Mouse (Mus musculus): Measurements from ENCODE around the gene Ldlrap1. TPM values are rescaled to one million over a fixed set of nuclear protein-coding genes. Genes with fewer than 3 reads are reported as not detected.
A peak's percentile ranks its signal among the peaks of the same experiment; 100 is the strongest.
"Not testable (repeated sequence)": the region's sequence is repeated elsewhere in the genome, so short reads cannot be mapped to it uniquely, and the experiment has no call there.

The Ldlrap1 gene
- 1 to 10 TPM; 2.4 to 3.4 TPM for total RNA-seq (2021)

DNA sequence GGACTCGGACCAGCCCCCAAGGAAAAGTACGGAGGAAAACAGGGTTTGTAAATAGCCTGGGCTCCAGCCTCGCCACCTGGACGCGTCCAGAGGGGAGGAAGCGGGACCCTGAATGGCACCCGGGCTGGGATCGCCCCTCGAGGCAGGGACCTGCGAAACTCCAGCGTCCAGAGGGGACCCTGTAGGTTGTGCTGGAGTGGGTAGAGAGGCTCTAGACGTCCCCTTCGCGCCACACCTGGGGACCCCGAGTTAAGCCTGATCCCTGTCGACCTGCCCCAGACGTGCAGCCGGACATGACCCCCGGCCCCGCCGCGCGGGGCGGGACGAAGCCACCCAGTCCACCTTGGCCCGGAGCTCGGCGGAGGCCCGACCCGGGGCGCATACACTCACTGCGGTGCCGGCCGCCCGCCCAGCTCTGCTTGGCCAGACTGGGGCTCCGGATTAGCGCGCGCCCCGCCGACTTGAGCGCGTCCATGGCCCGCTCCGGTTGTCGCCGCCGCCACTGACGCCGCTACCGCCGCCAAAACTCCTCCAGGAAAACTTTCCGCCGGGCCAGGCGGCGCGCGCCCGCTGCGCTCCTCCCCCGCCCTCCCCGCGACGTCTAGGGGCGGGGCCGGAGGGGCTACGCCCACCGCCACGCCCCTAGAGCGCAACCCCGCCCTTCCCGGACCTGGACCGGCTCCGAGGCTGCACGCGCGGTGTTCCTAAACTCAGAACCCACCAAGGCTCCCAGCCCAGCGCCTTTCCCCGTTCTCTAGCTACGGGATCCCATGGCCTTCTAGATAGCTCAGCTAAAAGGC lies at the start of gene Ldlrap1:
Gene Ldlrap1, minus strand, starts transcription at position 599 of the 800 bp plus-strand sequence.
- intact Hi-C loops (cut with DNase I): no loop called here
- DNase-seq (ENCODE audit: extremely low spot score in 1 of 2, low spot score in 2 of 2): peak in 1 of 2 experiments; percentile 80

DNA sequence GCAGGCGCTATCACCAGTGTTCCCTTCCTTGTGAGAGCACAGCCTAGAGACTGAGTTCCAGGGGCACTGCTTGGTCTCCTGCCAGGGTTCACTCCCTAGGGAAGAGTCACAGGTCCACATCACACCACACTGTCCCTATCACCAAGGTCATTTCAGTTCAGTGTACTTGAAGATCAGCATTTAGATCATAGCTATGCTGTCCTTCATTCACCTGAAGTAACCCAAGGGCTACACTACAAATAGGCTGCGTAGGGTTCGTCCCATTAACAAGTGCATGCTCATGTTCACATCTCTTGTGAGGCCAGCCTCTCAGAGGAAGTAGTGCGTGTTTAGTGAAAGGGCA lies 46.4 kb upstream of the Ldlrap1 start:
- intact Hi-C loops (cut with DNase I): no loop called here

DNA sequence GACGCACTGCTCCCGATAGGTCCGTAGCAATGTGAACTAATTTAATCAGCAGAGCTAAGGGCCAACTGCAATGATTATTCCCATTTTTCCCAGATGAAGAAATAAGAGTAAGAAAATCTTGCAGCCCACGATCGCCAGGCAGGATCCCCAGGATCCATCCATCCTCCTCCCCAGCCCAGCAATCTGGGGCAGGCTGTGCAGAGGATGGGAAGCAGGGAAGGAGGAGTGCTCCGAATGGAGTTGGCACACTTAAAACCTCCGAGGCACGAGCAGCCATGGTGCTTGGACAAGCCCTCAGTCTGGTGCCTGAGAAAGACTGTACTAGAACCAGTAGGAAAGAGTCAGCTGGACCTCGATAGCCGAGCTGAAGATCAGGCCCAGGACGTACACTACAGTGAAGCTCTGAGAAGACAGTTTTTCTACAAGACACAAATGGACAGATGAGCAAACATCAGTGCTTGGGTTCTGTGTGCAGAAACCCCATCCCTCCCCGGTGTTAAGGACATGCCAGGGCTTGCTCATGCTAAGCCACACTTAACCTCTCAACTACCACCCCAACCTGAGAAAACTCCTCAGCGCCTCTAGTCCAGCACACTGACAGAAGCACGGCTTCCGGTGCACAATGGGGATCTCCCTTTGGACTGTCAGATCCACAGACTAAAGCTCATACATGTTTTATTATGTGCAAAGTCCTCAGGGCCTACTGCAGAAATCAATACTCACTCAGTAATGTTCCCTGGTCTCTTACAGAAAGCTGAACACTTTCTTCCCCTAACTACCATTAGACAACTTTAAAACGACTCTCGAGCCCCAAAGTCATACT lies 45.8 kb upstream of the Ldlrap1 start:
- intact Hi-C loops (cut with DNase I): no loop called here
- DNase-seq (ENCODE audit: extremely low spot score in 1 of 2, low spot score in 2 of 2): no peak

More for the DNA sequence above, 46.4 kb upstream of the Ldlrap1 start:
- no peak for DNase-seq (ENCODE audit: extremely low spot score in 1 of 2, low spot score in 2 of 2)

DNA sequence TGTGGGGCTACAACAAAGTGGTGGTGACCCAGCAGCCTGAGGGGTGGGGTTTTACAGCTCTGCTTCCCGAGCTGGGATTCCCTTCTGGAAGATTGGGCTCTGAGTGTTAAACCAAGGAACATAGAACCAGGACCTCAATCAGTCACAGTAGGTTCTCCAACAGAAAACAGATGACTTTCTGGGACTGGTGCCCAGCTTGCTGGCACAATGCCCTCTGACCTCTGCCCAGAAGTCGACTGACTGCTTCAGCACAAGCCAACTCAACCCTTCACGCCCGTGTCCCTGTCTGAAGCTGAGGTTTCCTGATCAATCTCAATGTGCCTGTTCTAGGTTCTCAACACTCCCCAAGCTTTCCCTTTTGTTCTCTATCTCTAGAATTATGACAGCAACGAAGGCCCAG lies 36.9 kb upstream of the Ldlrap1 start:
- DNase-seq (ENCODE audit: extremely low spot score in 1 of 2, low spot score in 2 of 2): no peak
- intact Hi-C loops (cut with DNase I): loop anchor here (5.0 kb wide), 1 partner anchor 78 kb away; no protein-coding TSS in a partner anchor

DNA sequence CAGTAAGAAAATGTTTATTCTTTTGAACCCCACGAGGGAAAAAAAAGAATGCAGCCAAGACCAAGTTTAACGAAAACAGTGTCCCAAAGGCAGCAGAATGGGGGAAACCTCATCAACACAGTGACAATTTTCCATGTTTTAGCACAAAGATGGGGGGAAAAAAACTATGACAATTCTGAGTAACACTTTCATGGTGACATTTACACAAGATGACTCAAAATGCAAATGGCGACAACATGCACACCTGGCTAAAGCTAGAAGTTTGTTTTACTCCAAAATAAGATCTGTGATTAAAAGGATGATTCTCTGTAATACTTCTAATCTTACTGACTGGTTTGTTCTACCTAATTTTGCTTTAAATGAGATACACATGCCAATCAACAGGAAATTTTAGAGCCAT lies 34.9 kb upstream of the Ldlrap1 start:
- intact Hi-C loops (cut with DNase I): loop anchor here (5.0 kb wide), 1 partner anchor 80 kb away; no protein-coding TSS in a partner anchor
- no peak for DNase-seq (ENCODE audit: extremely low spot score in 1 of 2, low spot score in 2 of 2)

DNA sequence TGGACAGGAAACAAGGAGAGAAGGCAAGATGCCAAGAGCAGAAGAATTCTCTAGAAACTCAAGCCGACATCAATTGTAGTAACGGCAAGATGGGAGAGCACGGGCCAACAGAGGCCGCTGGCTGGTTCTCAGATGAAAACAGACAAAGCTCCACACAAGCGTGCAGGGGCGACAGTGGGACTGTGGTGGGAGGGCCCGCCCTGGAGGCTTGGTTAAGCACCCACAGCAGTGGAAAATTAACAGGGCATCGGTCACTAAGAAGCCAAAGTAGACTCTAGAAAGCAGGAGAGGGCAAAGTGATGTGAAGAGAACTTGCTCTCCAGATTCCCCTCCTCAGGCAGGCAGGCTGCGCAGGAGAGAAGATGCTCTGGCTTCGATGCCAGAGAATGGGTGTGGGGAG lies 34.3 kb upstream of the Ldlrap1 start:
- no peak for DNase-seq (ENCODE audit: extremely low spot score in 1 of 2, low spot score in 2 of 2)
- intact Hi-C loops (cut with DNase I): loop anchor here (5.0 kb wide), 1 partner anchor 80 kb away; no protein-coding TSS in a partner anchor

DNA sequence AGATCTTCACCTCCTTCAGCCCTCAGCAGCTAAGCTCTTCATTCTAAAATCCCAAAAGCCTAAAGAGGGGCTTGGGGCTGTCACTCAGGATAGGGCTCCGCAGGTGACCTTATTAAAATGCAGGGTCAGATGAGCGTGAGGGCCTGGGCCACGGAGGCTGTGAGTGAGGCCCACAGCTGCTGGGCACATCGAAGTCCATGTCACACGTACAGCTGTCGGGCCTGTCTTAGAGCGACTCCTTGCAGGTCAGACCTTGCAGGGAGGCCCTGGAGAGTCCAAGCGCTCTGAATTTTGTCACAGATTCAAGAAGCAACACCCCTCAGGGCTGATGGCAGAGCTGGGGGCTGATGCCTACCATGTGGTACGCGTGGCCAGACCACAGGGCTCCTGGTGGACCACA lies 32.9 kb upstream of the Ldlrap1 start:
- peak in 1 of 2 experiments; percentile 27 for DNase-seq (ENCODE audit: extremely low spot score in 1 of 2, low spot score in 2 of 2)
- intact Hi-C loops (cut with DNase I): loop anchor here (5.0 kb wide), 1 partner anchor 82 kb away; no protein-coding TSS in a partner anchor

DNA sequence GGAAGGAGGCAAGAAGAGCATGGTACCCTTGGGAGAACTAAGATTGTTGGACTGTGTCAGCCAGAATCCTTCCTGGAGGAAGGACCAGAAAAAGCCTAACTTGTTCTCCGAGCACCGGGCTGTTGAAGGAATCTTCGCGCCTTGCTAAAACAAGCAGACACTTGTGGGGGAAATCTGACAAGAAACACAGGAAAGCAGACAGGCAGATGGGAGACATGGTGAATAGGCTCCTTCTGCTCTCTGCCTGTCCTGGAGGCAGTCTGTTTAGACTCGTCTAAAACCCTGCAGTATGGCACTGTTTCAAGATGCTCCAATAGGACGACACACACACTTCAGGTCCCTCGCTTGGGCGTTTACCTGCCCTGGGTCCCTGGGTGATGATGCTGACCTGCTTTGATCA lies 32.3 kb upstream of the Ldlrap1 start:
- intact Hi-C loops (cut with DNase I): loop anchor here (5.0 kb wide), 1 partner anchor 82 kb away; no protein-coding TSS in a partner anchor
- DNase-seq (ENCODE audit: extremely low spot score in 1 of 2, low spot score in 2 of 2): peak; percentile 32 to 52

DNA sequence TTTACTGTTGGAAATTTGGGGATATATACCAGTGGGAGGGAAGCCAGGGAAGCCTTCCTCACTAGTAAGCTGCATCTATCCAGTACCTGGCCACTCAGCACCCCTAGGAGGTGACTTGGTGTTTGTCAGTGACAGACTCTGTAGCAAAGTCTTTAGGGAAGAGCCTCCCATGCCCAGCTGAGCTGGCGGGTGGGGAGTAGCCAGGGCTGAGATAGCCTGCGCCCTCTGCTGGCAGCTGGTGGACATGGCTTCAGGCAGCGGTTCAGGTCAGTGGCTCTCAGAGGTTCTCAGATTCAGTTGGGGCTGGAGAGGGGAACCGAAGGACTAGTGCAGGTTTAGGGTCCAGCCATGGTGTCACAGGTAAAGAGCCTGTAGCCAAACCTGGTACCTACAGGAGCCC lies 31.4 kb upstream of the Ldlrap1 start:
- DNase-seq (ENCODE audit: extremely low spot score in 1 of 2, low spot score in 2 of 2): peak in 1 of 2 experiments; percentile 79
- intact Hi-C loops (cut with DNase I): loop anchor here (5.0 kb wide), 1 partner anchor 257 kb away; no protein-coding TSS in a partner anchor

DNA sequence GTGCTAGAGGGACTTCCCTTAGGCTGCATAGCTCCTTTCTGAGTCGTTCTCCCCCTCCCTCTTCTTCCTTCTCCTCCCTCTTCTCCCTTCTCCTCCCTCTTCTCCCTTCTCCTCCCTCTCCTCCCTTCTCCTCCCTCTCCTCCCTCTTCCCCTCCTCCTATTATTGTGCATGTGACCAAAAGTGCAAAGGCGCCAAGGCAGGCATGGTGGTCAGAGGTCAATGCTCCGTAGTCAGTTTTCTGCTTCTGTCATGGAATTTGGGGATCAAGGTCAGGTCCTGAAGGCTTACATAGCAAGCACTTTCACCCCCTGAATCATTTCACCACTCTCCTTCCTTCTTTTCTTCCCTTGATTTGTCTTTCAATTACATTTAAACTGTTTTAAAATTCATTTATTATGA lies 31.0 kb upstream of the Ldlrap1 start:
- intact Hi-C loops (cut with DNase I): loop anchor here (5.0 kb wide), 1 partner anchor 257 kb away; no protein-coding TSS in a partner anchor

DNA sequence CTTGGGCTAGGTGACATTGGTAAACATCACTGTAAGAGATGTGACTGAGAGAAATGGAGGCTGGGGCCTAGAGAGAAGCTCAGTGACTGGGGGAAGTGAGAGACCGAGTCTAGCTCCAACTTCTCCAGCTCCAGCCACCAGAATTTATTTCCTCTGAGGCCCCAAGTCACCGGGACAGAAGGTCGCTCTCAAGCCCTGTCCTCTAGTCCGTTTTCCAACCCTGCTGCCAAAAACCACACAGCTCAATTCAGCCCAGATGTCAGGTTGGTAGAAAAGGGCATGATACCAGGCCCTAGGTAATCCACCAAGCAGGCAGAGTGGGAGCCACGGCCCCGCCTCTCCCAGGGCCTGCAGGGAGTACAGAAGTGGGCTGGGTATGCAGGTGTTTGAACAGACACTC lies 29.8 kb upstream of the Ldlrap1 start:
- DNase-seq (ENCODE audit: extremely low spot score in 1 of 2, low spot score in 2 of 2): peak in 1 of 2 experiments; percentile 20
- intact Hi-C loops (cut with DNase I): loop anchor here (5.0 kb wide), 1 partner anchor 255 kb away; no protein-coding TSS in a partner anchor

More for the DNA sequence above, 31.0 kb upstream of the Ldlrap1 start:
- DNase-seq (ENCODE audit: extremely low spot score in 1 of 2, low spot score in 2 of 2): no peak

DNA sequence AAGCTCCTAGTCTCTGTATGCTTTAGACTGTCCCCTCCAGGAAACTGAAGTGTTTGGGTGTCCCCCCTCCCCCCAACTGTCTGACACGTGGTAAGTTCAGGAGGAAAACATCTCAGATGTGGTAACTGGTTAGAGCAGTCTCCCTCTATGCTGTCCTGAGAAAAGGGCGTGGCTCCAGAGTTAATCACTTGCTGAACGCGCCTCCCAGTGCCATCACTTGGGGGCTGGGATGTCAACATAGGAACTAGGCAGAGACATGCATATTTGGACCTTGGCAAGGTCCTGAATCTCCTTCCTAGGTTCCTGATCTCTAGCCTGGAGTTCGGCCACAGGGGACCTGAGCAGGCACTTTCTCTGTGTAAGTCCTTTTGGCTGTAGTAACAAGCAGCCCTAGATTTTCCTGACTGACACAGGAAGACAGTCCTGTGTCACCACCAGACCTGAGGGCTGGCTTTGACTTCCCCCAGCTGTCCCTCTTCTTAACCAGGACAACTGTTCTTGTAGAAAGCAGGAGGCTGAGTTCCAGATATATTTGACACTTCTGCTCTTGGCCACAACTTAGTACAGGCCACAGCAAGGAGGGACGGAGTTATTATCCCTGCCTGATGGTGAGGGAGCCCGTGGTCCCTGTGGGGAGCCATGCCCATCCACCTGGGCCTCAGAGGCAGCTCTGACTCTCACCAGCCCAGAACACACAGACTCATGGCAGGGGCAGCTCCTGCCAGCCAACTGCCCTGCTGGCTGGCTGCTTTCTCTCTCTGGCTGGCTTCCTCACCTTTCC lies 28.9 kb upstream of the Ldlrap1 start:
- intact Hi-C loops (cut with DNase I): loop anchor here (5.0 kb wide), 1 partner anchor 254 kb away; no protein-coding TSS in a partner anchor
- peak in 1 of 2 experiments; percentile 35 for DNase-seq (ENCODE audit: extremely low spot score in 1 of 2, low spot score in 2 of 2)

DNA sequence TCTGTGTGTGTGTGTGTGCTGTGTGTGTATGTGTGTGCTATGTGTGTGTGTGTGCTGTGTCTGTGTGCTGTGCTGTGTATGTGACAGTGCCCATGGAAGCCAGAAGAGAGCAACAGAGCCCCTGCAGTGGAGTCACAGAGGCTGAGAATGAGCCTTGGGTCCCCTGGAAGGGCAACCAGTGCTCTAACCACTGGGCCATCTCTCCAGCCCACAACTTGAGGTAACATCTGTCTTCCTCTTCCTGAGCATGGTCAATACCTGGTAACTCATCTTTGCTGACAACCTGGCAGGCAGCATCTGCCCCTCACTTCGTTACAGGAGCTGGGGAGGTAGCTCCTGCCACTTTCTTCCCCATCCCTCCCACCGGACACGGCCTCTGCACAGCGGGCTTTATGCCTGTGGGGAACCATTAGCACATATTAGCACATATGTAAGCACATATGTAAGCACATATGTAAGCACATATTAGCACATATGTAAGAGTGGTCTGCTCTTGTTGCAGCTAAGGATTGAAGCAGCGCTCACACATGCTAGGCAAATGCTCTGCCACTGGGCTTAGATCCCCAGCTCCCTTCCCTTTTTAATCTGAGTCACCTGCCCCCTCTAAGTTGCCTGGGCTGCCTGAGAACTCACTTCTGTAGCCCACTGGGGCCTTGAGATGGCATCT lies 28.1 kb upstream of the Ldlrap1 start:
- intact Hi-C loops (cut with DNase I): loop anchor here (5.0 kb wide), 1 partner anchor 254 kb away; no protein-coding TSS in a partner anchor

DNA sequence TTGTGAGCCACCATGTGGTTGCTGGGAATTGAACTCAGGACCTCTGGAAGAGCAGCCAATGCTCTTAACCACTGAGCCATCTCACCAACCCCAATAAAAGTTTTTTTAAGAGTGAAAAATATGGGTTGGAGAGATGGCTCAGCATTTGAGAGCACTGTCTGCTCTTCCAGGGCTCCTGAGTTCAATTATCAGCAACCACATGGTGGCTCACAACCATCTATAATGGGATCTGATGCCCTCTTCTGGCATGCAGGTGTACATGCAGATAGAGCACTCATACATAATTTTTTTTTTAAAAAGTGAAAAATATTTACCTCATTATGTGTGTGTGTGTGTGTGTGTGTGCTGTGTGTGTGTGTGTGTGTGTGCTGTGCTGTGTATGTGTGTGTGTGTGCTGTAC lies 27.1 kb upstream of the Ldlrap1 start:
- intact Hi-C loops (cut with DNase I): loop anchor here (5.0 kb wide), 1 partner anchor 253 kb away; no protein-coding TSS in a partner anchor

More for the DNA sequence above, 28.1 kb upstream of the Ldlrap1 start:
- DNase-seq (ENCODE audit: extremely low spot score in 1 of 2, low spot score in 2 of 2): peak in 1 of 2 experiments; percentile 22

DNA sequence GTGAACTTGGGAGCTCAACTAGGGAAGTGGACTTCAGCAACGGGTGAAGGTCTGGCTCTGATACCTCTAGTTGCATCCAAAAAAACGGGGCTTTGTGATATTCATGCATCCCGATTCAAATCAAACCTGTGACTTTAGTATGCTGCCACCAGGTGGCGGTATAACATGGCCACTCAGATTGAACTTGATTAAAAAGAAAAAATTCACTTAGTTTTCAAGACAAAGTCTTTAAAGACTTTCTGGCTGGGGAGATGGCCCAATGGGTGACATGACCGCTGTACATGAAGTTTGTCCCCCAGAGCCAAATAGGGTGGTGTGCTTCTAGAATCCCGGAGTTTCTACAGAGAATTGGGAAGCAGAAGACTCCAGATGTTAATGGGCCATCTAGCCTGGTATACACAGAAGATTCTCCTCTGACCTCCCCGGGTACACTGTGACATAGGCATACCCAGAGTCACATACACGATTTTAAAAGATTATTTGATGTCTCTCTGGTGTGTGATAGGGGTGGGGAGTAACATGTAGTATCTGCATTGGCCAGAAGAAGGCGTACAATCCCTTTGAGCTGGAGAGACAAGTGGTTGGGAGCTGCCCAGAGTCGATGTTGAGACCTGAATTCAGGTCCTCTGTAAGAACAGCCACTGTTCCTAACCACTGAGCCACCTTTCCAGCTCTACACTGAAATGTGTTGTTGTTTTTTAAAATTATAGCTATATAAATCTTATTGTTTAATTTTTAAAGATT lies 25.6 kb upstream of the Ldlrap1 start:
- intact Hi-C loops (cut with DNase I): no loop called here
- DNase-seq (ENCODE audit: extremely low spot score in 1 of 2, low spot score in 2 of 2): peak in 1 of 2 experiments; percentile 67

More for the DNA sequence above, 27.1 kb upstream of the Ldlrap1 start:
- not testable (repeated sequence) for DNase-seq (ENCODE audit: extremely low spot score in 1 of 2, low spot score in 2 of 2)

DNA sequence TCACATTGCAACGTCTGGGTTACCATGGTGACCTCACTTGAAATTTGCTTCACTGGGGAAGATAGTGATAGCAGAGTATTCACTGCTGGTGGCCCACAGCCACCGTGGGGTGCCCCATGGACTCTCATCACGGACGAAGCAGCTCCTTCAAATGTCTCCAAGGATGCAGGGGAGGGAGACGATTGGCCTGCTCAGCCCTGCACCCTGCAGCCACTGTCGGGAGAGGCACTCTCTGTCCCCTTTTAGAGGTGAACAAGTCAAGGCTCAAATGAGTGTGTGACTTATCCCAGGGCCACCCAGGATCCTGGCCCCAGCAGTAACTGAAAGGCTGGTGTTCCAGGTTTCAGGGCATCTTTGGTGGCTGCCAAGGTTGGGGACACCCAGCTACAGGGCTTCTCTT lies 23.9 kb upstream of the Ldlrap1 start:
- intact Hi-C loops (cut with DNase I): no loop called here
- peak in 1 of 2 experiments; percentile 24 for DNase-seq (ENCODE audit: extremely low spot score in 1 of 2, low spot score in 2 of 2)

DNA sequence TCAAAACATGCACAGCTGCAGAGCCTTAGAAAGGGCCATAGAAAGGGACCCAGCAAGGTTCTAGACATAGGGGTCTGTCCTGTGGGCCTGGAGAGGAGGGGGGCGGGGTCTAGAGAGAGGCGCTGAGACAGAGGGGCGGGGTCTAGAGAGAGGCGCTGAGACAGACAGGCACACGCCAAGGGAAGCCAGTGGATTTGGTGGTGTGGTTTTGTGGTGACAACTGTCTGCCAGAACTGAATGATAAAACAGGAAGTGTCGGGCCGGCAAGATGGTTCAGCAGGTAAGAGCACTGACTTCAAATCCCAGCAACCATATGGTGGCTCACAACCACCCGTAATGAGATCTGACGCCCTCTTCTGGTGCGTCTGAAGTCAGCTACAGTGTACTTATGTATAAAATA lies 19.1 kb upstream of the Ldlrap1 start:
- DNase-seq (ENCODE audit: extremely low spot score in 1 of 2, low spot score in 2 of 2): no peak
- intact Hi-C loops (cut with DNase I): no loop called here
